Mouse (Mus musculus): ENCODE data around the gene Gm20422. TPM values are rescaled to one million over a fixed set of nuclear protein-coding genes. Genes with fewer than 3 reads are reported as not detected.
"Not testable (repeated sequence)": the region's sequence is repeated elsewhere in the genome, so short reads cannot be mapped to it uniquely, and the experiment has no call there.

Gm20422 gene
- polyA plus RNA-seq, 1 experiment from 2014 or later: 0.36 TPM

DNA sequence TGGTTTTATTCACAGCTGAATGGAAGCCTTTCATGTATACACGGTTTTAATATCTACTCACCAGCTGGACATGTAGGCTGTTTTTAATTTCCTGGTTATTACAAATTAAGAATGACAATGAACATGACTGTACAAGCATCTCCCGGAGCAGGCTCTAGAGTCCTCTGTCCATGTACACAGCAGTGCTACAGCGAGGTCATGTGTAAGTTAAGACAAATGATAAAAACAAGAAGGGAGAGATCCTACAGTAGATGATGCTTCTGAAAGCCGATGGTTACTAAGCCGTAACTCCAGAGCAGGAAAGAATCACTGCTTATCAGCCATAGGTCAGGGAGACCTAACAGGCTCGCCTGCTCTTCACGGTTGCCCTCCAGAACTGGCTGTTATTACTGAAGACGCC, 61.2 kb downstream of the Gm20422 start:
- no peaks in the 10 kb centered on the region for H3K27me3 ChIP-seq (ENCODE audit: control insufficient read depth, insufficient read depth, low read length)
- H3K27ac ChIP-seq (ENCODE audit: low read depth, low read length): no peak overlapping the region
- WGBS: 95% methylated on average over 8 of the region's 8 CpGs
- DNase-seq (ENCODE audit: low spot score) (no peak), ATAC-seq (ENCODE audit: insufficient read depth, low FRiP score, low TSS enrichment) (no peak)
- H3K4me3 ChIP-seq (ENCODE audit: low read depth, low read length): no peak overlapping the region
- H3K36me3 ChIP-seq (ENCODE audit: control insufficient read depth, insufficient read depth, low read length): peaks cover 6% of the 10 kb centered on the region
- no peak overlapping the region for H3K4me2 ChIP-seq (ENCODE audit: low read depth)
- H3K9me3 ChIP-seq (ENCODE audit: control insufficient read depth, low read length): no peaks in the 10 kb centered on the region
- peaks cover 5% of the 10 kb centered on the region; the same call in 1 of the 2 replicates for H3K4me1 ChIP-seq (ENCODE audit: control insufficient read depth, insufficient read depth, low read length)
- H3K9ac ChIP-seq (ENCODE audit: low read length): no peak overlapping the region

DNA sequence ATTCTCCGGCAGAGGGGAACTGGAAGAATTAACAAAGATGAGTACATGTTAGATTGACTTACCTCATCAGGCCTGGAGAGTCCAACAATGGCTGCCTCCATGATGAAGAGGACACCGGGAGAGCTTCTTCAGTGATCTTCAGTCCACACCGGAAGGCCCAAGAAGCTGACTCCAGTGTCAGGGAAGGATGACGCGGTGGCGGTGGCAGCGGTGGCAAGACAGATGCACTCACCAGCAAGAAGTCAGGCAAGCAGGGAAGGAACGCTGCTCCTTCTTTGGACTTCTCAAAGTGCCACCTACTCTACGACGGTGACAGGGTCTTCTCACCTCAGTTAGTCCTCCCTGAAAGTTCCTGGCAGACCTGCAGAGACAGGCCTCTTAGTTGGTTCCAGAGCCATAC, 64.1 kb downstream of the Gm20422 start, which contains the start of gene Zfp869:
Zfp869 (minus strand) TSS at position 101 of the 400 bp plus-strand sequence.
- not testable (repeated sequence) for H3K4me2 ChIP-seq (ENCODE audit: low read depth)

DNA sequence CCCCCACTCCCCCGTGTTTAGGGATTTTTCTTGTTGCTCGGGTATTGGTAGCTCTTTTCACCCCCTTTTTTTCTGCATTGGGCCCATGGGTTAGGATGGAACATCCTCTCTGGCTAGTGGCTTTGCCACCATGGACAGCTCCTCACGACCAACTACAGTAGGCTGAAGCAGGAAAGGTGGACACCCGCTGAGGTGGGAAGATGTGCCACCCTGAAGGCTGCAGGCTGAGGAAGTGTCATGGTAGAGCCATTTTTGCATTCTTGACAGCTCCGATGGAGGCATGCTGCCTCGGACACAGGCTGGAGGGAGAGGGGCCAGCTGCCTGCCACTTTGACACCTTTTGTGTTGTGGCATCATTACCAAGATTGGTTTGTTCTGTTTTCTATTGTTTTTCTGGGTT, 72.9 kb downstream of the Gm20422 start:
- DNase-seq (ENCODE audit: low spot score) (no peak), ATAC-seq (ENCODE audit: insufficient read depth, low FRiP score, low TSS enrichment) (no peak)
- H3K4me3 ChIP-seq (ENCODE audit: low read depth, low read length): no peak overlapping the region
- no peaks in the 10 kb centered on the region for H3K27me3 ChIP-seq (ENCODE audit: control insufficient read depth, insufficient read depth, low read length)
- H3K4me2 ChIP-seq (ENCODE audit: low read depth): no peak overlapping the region
- no peaks in the 10 kb centered on the region for H3K9me3 ChIP-seq (ENCODE audit: control insufficient read depth, low read length)
- peaks cover 25% of the 10 kb centered on the region for H3K36me3 ChIP-seq (ENCODE audit: control insufficient read depth, insufficient read depth, low read length)
- no peaks in the 10 kb centered on the region for H3K4me1 ChIP-seq (ENCODE audit: control insufficient read depth, insufficient read depth, low read length)
- H3K27ac ChIP-seq (ENCODE audit: low read depth, low read length): no peak overlapping the region
- H3K9ac ChIP-seq (ENCODE audit: low read length): no peak overlapping the region
- 75% methylated on average over 6 of the region's 6 CpGs for WGBS

More for the DNA sequence above, 64.1 kb downstream of the Gm20422 start, which contains the start of gene Zfp869:
- not testable (repeated sequence) for H3K27ac ChIP-seq (ENCODE audit: low read depth, low read length); DNase-seq (ENCODE audit: low spot score); ATAC-seq (ENCODE audit: insufficient read depth, low FRiP score, low TSS enrichment); H3K4me1 ChIP-seq (ENCODE audit: control insufficient read depth, insufficient read depth, low read length); H3K9ac ChIP-seq (ENCODE audit: low read length); H3K27me3 ChIP-seq (ENCODE audit: control insufficient read depth, insufficient read depth, low read length); H3K9me3 ChIP-seq (ENCODE audit: control insufficient read depth, low read length); H3K4me3 ChIP-seq (ENCODE audit: low read depth, low read length)
- peaks cover 29% of the 10 kb centered on the region for H3K36me3 ChIP-seq (ENCODE audit: control insufficient read depth, insufficient read depth, low read length)
- whole genome bisulfite sequencing: 99% methylated on average over 8 of the region's 10 CpGs

Other genes with a start within 250 kb of the Gm20422 start
- gene Zfp868, start 149.3 kb downstream of the Gm20422 start, polyA plus RNA-seq (2014; fragmentation: Nextera tagmentation; extraction: Ambion mirVana): 34.4 and 35.2 TPM in 2 replicates
- 1.8 and 2.6 TPM in 2 replicates for gene Zfp964, start 120.4 kb downstream of the Gm20422 start, polyA plus RNA-seq (2014; fragmentation: Nextera tagmentation; extraction: Ambion mirVana)
- 37.0 and 37.1 TPM in 2 replicates for gene Zfp869, start 64.2 kb downstream of the Gm20422 start, polyA plus RNA-seq (2014; fragmentation: Nextera tagmentation; extraction: Ambion mirVana)
- gene Zfp963, start 24.9 kb downstream of the Gm20422 start, polyA plus RNA-seq (2014; fragmentation: Nextera tagmentation; extraction: Ambion mirVana): 7.6 and 8.8 TPM in 2 replicates
- 47.7 and 50.1 TPM in 2 replicates for gene Atp13a1, start 16.3 kb upstream of the Gm20422 start, polyA plus RNA-seq (2014; fragmentation: Nextera tagmentation; extraction: Ambion mirVana)
- gene Zfp866, start 16.3 kb upstream of the Gm20422 start, polyA plus RNA-seq (2014; fragmentation: Nextera tagmentation; extraction: Ambion mirVana): 39.5 and 42.0 TPM in 2 replicates
- gene Gmip, start 33.8 kb upstream of the Gm20422 start, polyA plus RNA-seq (2014; fragmentation: Nextera tagmentation; extraction: Ambion mirVana): 10.9 and 14.2 TPM in 2 replicates
- gene Lpar2, start 47.5 kb upstream of the Gm20422 start, polyA plus RNA-seq (2014; fragmentation: Nextera tagmentation; extraction: Ambion mirVana): 0.73 and 1.2 TPM in 2 replicates
- gene Pbx4, start 57.6 kb upstream of the Gm20422 start, polyA plus RNA-seq (2014; fragmentation: Nextera tagmentation; extraction: Ambion mirVana): 28.8 and 31.2 TPM in 2 replicates
- gene Cilp2, start 112.8 kb upstream of the Gm20422 start, polyA plus RNA-seq (2014; fragmentation: Nextera tagmentation; extraction: Ambion mirVana): 0.47 and 0.86 TPM in 2 replicates
- 4.1 and 4.8 TPM in 2 replicates for gene Tssk6, start 127.3 kb upstream of the Gm20422 start, polyA plus RNA-seq (2014; fragmentation: Nextera tagmentation; extraction: Ambion mirVana)
- 151 and 161 TPM in 2 replicates for gene Ndufa13, start 127.7 kb upstream of the Gm20422 start, polyA plus RNA-seq (2014; fragmentation: Nextera tagmentation; extraction: Ambion mirVana)
- gene Yjefn3, start 127.8 kb upstream of the Gm20422 start, polyA plus RNA-seq (2014; fragmentation: Nextera tagmentation; extraction: Ambion mirVana): 3.7 and 5.0 TPM in 2 replicates
- 80.7 and 92.7 TPM in 2 replicates for gene Gatad2a, start 221.5 kb upstream of the Gm20422 start, polyA plus RNA-seq (2014; fragmentation: Nextera tagmentation; extraction: Ambion mirVana)

All from neural tube, embryonic 11.5 days (tissue).